Mouse (Mus musculus): ENCODE data around the gene Selp. TPM values are rescaled to one million over a fixed set of nuclear protein-coding genes. Genes with fewer than 3 reads are reported as not detected.

Gene Selp
- total RNA-seq, 2 experiments from 2014 or later, result 0.31 to 1.1 TPM

- no peak for DNase-seq
- intact Hi-C loops (cut with DNase I; ENCODE audit: low total_unique reads), result no loop called here
These were observed 784 bp upstream of the Selp start for GRCm38 (mm10) chr1:164114280-164114679.

- intact Hi-C loops (cut with DNase I; ENCODE audit: low total_unique reads), result no loop called here
- DNase-seq, result no peak
These were observed 583 bp downstream of the Selp start for GRCm38 (mm10) chr1:164115647-164116046.

- intact Hi-C loops (cut with DNase I; ENCODE audit: low total_unique reads), result no loop called here
- no peak for DNase-seq
These were observed 2.8 kb downstream of the Selp start for GRCm38 (mm10) chr1:164117869-164118268.

- DNase-seq, result no peak
- intact Hi-C loops (cut with DNase I; ENCODE audit: low total_unique reads), result no loop called here
These were observed 5.1 kb downstream of the Selp start for GRCm38 (mm10) chr1:164119892-164120776.

GRCm38 (mm10) chr1:164120777-164121158 is 5.7 kb downstream of the Selp start:
- intact Hi-C loops (cut with DNase I; ENCODE audit: low total_unique reads), result no loop called here

GRCm38 (mm10) chr1:164123836-164124235 is 8.8 kb downstream of the Selp start:
- no peak for DNase-seq
- intact Hi-C loops (cut with DNase I; ENCODE audit: low total_unique reads), result no loop called here

More at GRCm38 (mm10) chr1:164120777-164121158, 5.7 kb downstream of the Selp start:
- DNase-seq, result no peak

GRCm38 (mm10) chr1:164130013-164130412 is 14.9 kb downstream of the Selp start:
- intact Hi-C loops (cut with DNase I; ENCODE audit: low total_unique reads), result no loop called here
- no peak for DNase-seq

- intact Hi-C loops (cut with DNase I; ENCODE audit: low total_unique reads), result no loop called here
These were observed 17.5 kb downstream of the Selp start for GRCm38 (mm10) chr1:164132609-164133008.

GRCm38 (mm10) chr1:164134101-164134500 is 19.0 kb downstream of the Selp start:
- intact Hi-C loops (cut with DNase I; ENCODE audit: low total_unique reads), result no loop called here

More at GRCm38 (mm10) chr1:164132609-164133008, 17.5 kb downstream of the Selp start:
- DNase-seq, result peak; percentile 10

GRCm38 (mm10) chr1:164135360-164135759 is 20.3 kb downstream of the Selp start:
- no peak for DNase-seq
- intact Hi-C loops (cut with DNase I; ENCODE audit: low total_unique reads), result loop anchor here (5.0 kb wide), 1 partner anchor 128 kb away; no protein-coding TSS in a partner anchor

More at GRCm38 (mm10) chr1:164134101-164134500, 19.0 kb downstream of the Selp start:
- no peak for DNase-seq

- intact Hi-C loops (cut with DNase I; ENCODE audit: low total_unique reads), result loop anchor here (5.0 kb wide), 1 partner anchor 129 kb away; no protein-coding TSS in a partner anchor
- no peak for DNase-seq
These were observed 20.9 kb downstream of the Selp start for GRCm38 (mm10) chr1:164135960-164136359.

- no peak for DNase-seq
- intact Hi-C loops (cut with DNase I; ENCODE audit: low total_unique reads), result loop anchor here (5.0 kb wide), 1 partner anchor 129 kb away; no protein-coding TSS in a partner anchor
These were observed 21.6 kb downstream of the Selp start for GRCm38 (mm10) chr1:164136636-164137035.

- DNase-seq, result peak; percentile 73
- intact Hi-C loops (cut with DNase I; ENCODE audit: low total_unique reads), result loop anchor here (5.0 kb wide), 1 partner anchor 131 kb away; no protein-coding TSS in a partner anchor
These were observed 23.5 kb downstream of the Selp start for GRCm38 (mm10) chr1:164138365-164139130.

- no peak for DNase-seq
- intact Hi-C loops (cut with DNase I; ENCODE audit: low total_unique reads), result loop anchor here (5.0 kb wide), 1 partner anchor 132 kb away; no protein-coding TSS in a partner anchor
These were observed 24.4 kb downstream of the Selp start for GRCm38 (mm10) chr1:164139464-164139863.

GRCm38 (mm10) chr1:164149083-164149482 is 34.0 kb downstream of the Selp start:
- intact Hi-C loops (cut with DNase I; ENCODE audit: low total_unique reads), result no loop called here
- DNase-seq, result no peak

- no peak for DNase-seq
- intact Hi-C loops (cut with DNase I; ENCODE audit: low total_unique reads), result no loop called here
These were observed 36.5 kb downstream of the Selp start, which contains the start of gene F5 for GRCm38 (mm10) chr1:164151387-164152088. TSS of gene F5 (plus strand) at chr1:164151838.

GRCm38 (mm10) chr1:164152836-164153235 is 37.8 kb downstream of the Selp start:
- no peak for DNase-seq
- intact Hi-C loops (cut with DNase I; ENCODE audit: low total_unique reads), result no loop called here

GRCm38 (mm10) chr1:164154983-164155382 is 39.9 kb downstream of the Selp start:
- intact Hi-C loops (cut with DNase I; ENCODE audit: low total_unique reads), result no loop called here
- no peak for DNase-seq

GRCm38 (mm10) chr1:164158571-164158970 is 43.5 kb downstream of the Selp start:
- intact Hi-C loops (cut with DNase I; ENCODE audit: low total_unique reads), result no loop called here
- DNase-seq, result no peak

Measured in gastrocnemius, postnatal 14 days (tissue).